In genomic region chr11:101454702-101455101, GRCm38 (mm10) we compare ENCODE assay signal across 14 mouse cellular contexts. TPM values are rescaled to one million over a fixed set of nuclear protein-coding genes. Genes with fewer than 3 reads are reported as not detected.
A peak's percentile ranks its signal among the peaks of the same experiment; 100 is the strongest.
DNase-seq lines count a peak whose midpoint lies in the region; ATAC-seq and TF ChIP-seq lines count a peak whose summit lies in the region.
"Had no signal": no experiment of that assay in that cellular context is flagged by ENCODE, and none has a peak within 500 bp of the region (broad histone marks: within the 10 kb centered on the region; RNA-seq: fewer than 3 reads in every experiment).

No protein-coding gene starts in this region.

- H3K9me3 ChIP-seq in embryonic facial prominence, embryonic 11.5 days (replicated peaks; ENCODE audit: control insufficient read depth, low read length), result no peaks in the 10 kb centered on the region
- H3K9me3 ChIP-seq in embryonic facial prominence, embryonic 10.5 days, result no peaks in the 10 kb centered on the region
- no peaks in the 10 kb centered on the region for H3K9me3 ChIP-seq in lung, embryonic 16.5 days (ENCODE audit: control insufficient read depth, low read length)
- no peaks in the 10 kb centered on the region for H3K9me3 ChIP-seq in lung, postnatal 0 days (ENCODE audit: low read length)
- no peaks in the 10 kb centered on the region for H3K9me3 ChIP-seq in embryonic facial prominence, embryonic 15.5 days (replicated peaks)
- no peaks in the 10 kb centered on the region for H3K9me3 ChIP-seq in hindbrain, postnatal 0 days (ENCODE audit: low read length)
- H3K9me3 ChIP-seq: heart, embryonic 10.5 days; liver, embryonic 12.5 days; neural tube, embryonic 12.5 days had no signal

- no peak for DNase-seq in embryonic facial prominence, embryonic 11.5 days (ENCODE audit: low spot score)
- no peak for DNase-seq in embryonic facial prominence, embryonic 10.5 days (ENCODE audit: low spot score)
- no peak for DNase-seq in lung, postnatal 0 days (ENCODE audit: low spot score)
- DNase-seq in hindbrain, postnatal 0 days (ENCODE audit: low spot score), result peak; percentile 64
- no peak for DNase-seq in layer of hippocampus, postnatal 36 days
- DNase-seq: adrenal gland, adult 2 months; thymus, adult 2 months had no signal

- no peak overlapping the region for H3K4me2 ChIP-seq in embryonic facial prominence, embryonic 11.5 days (ENCODE audit: low read depth, low read length)
- no peak overlapping the region for H3K4me2 ChIP-seq in lung, embryonic 16.5 days (ENCODE audit: low read depth, low read length)
- no peak overlapping the region for H3K4me2 ChIP-seq in lung, postnatal 0 days (replicated peaks; ENCODE audit: low read depth, low read length)
- no peak overlapping the region for H3K4me2 ChIP-seq in embryonic facial prominence, embryonic 15.5 days (replicated peaks)
- no peak overlapping the region for H3K4me2 ChIP-seq in hindbrain, postnatal 0 days (ENCODE audit: low read depth, low read length)
- H3K4me2 ChIP-seq: liver, embryonic 12.5 days; neural tube, embryonic 12.5 days had no signal

- H3K27ac ChIP-seq in embryonic facial prominence, embryonic 11.5 days (replicated peaks; ENCODE audit: low read depth, low read length), result no peak overlapping the region
- H3K27ac ChIP-seq in embryonic facial prominence, embryonic 10.5 days (replicated peaks), result no peak overlapping the region
- H3K27ac ChIP-seq in lung, embryonic 16.5 days (ENCODE audit: low read length), result peak overlapping the region; percentile 10; the same call in 1 of the 2 replicates
- no peak overlapping the region for H3K27ac ChIP-seq in lung, postnatal 0 days (ENCODE audit: low read length)
- H3K27ac ChIP-seq in embryonic facial prominence, embryonic 15.5 days (replicated peaks), result peak overlapping the region; percentile 51; the same call in 1 of the 2 replicates
- H3K27ac ChIP-seq in hindbrain, postnatal 0 days, result peak overlapping the region; percentile 51
- H3K27ac ChIP-seq: heart, embryonic 10.5 days; liver, embryonic 12.5 days; neural tube, embryonic 12.5 days had no signal

- H3K36me3 ChIP-seq in embryonic facial prominence, embryonic 11.5 days (replicated peaks; ENCODE audit: control insufficient read depth, insufficient read depth, low read depth, low read length), result no peaks in the 10 kb centered on the region
- peaks cover 14% of the 10 kb centered on the region for H3K36me3 ChIP-seq in embryonic facial prominence, embryonic 10.5 days (replicated peaks)
- 0 out of 2 replicates have a peak, but pooled peaks cover 2% of the 10 kb centered on the region for H3K36me3 ChIP-seq in lung, embryonic 16.5 days (ENCODE audit: control insufficient read depth, insufficient read depth, low read length)
- peaks cover 3% of the 10 kb centered on the region; the same call in 1 of the 2 replicates for H3K36me3 ChIP-seq in lung, postnatal 0 days (ENCODE audit: insufficient read depth, low read length)
- peaks cover 21% of the 10 kb centered on the region; the same call in 1 of the 2 replicates for H3K36me3 ChIP-seq in embryonic facial prominence, embryonic 15.5 days
- peaks cover 28% of the 10 kb centered on the region for H3K36me3 ChIP-seq in hindbrain, postnatal 0 days (ENCODE audit: insufficient read depth, low read length)

- no peak for ATAC-seq in embryonic facial prominence, embryonic 11.5 days (replicated peaks; ENCODE audit: insufficient number of reproducible peaks, low FRiP score, low TSS enrichment, low read depth)
- ATAC-seq in lung, embryonic 16.5 days (ENCODE audit: low read depth), result no peak
- no peak for ATAC-seq in lung, postnatal 0 days
- ATAC-seq in embryonic facial prominence, embryonic 15.5 days (ENCODE audit: insufficient number of reproducible peaks, low FRiP score, low TSS enrichment, low read depth), result no peak
- ATAC-seq in hindbrain, postnatal 0 days, result peak; percentile 65
- ATAC-seq in megakaryocyte, adult 5-6 weeks (ENCODE audit: poor library complexity, severe bottlenecking), result no peak
- ATAC-seq: liver, embryonic 12.5 days had no signal

- H3K27me3 ChIP-seq in embryonic facial prominence, embryonic 11.5 days (ENCODE audit: control insufficient read depth, insufficient read depth, low read length), result no peaks in the 10 kb centered on the region
- no peaks in the 10 kb centered on the region for H3K27me3 ChIP-seq in embryonic facial prominence, embryonic 10.5 days (replicated peaks; ENCODE audit: low read depth, poor library complexity, severe bottlenecking)
- no peaks in the 10 kb centered on the region for H3K27me3 ChIP-seq in lung, embryonic 16.5 days (ENCODE audit: control insufficient read depth, insufficient read depth, low read depth, low read length)
- no peaks in the 10 kb centered on the region for H3K27me3 ChIP-seq in lung, postnatal 0 days (replicated peaks; ENCODE audit: insufficient read depth, low read length)
- no peaks in the 10 kb centered on the region for H3K27me3 ChIP-seq in embryonic facial prominence, embryonic 15.5 days
- no peaks in the 10 kb centered on the region for H3K27me3 ChIP-seq in hindbrain, postnatal 0 days (ENCODE audit: insufficient read depth, low read length)
- H3K27me3 ChIP-seq: liver, embryonic 12.5 days; neural tube, embryonic 12.5 days had no signal

- peaks cover 2% of the 10 kb centered on the region; the same call in 1 of the 2 replicates for H3K4me1 ChIP-seq in embryonic facial prominence, embryonic 11.5 days (ENCODE audit: control insufficient read depth, insufficient read depth, low read length)
- H3K4me1 ChIP-seq in embryonic facial prominence, embryonic 10.5 days, result peaks cover 32% of the 10 kb centered on the region
- peaks cover 4% of the 10 kb centered on the region; the same call in 1 of the 2 replicates for H3K4me1 ChIP-seq in lung, embryonic 16.5 days (replicated peaks; ENCODE audit: control insufficient read depth, insufficient read depth, low read length)
- H3K4me1 ChIP-seq in lung, postnatal 0 days (ENCODE audit: insufficient read depth, low read depth, low read length), result 0 out of 2 replicates have a peak, but pooled peaks cover 4% of the 10 kb centered on the region
- peaks cover 13% of the 10 kb centered on the region; the same call in 1 of the 2 replicates for H3K4me1 ChIP-seq in embryonic facial prominence, embryonic 15.5 days
- H3K4me1 ChIP-seq in hindbrain, postnatal 0 days (ENCODE audit: insufficient read depth, low read length), result 0 out of 2 replicates have a peak, but pooled peaks cover 4% of the 10 kb centered on the region

- TF ChIP-seq CTCF in lung, postnatal 0 days (IDR thresholded peaks at IDR 0.05), result no peak
- no peak for TF ChIP-seq CTCF in hindbrain, postnatal 0 days (IDR thresholded peaks at IDR 0.05; ENCODE audit: low read depth)

- H3K9ac ChIP-seq in embryonic facial prominence, embryonic 11.5 days (replicated peaks; ENCODE audit: low read length), result 0 out of 2 replicates have a peak overlapping the region, but pooled peaks have one; percentile 29
- no peak overlapping the region for H3K9ac ChIP-seq in lung, embryonic 16.5 days (ENCODE audit: low read length)
- H3K9ac ChIP-seq in lung, postnatal 0 days (replicated peaks; ENCODE audit: low read depth), result no peak overlapping the region
- no peak overlapping the region for H3K9ac ChIP-seq in embryonic facial prominence, embryonic 15.5 days
- H3K9ac ChIP-seq in hindbrain, postnatal 0 days (replicated peaks; ENCODE audit: low read length), result no peak overlapping the region
- H3K9ac ChIP-seq: liver, embryonic 12.5 days; neural tube, embryonic 12.5 days had no signal

- WGBS in embryonic facial prominence, embryonic 11.5 days, result 27% methylated on average over 6 of the region's 6 CpGs
- 33% methylated on average over 6 of the region's 6 CpGs for WGBS in embryonic facial prominence, embryonic 10.5 days
- 63% methylated on average over 6 of the region's 6 CpGs for WGBS in lung, embryonic 16.5 days
- WGBS in lung, postnatal 0 days, result 56% methylated on average over 6 of the region's 6 CpGs
- WGBS in embryonic facial prominence, embryonic 15.5 days, result 23% methylated on average over 6 of the region's 6 CpGs
- WGBS in hindbrain, postnatal 0 days, result 18% methylated on average over 6 of the region's 6 CpGs

- TF ChIP-seq EP300 in lung, postnatal 0 days (IDR thresholded peaks at IDR 0.05), result no peak

- no peak overlapping the region for H3K4me3 ChIP-seq in embryonic facial prominence, embryonic 11.5 days (ENCODE audit: low read depth, low read length)
- H3K4me3 ChIP-seq in embryonic facial prominence, embryonic 10.5 days, result no peak overlapping the region
- H3K4me3 ChIP-seq in lung, embryonic 16.5 days (ENCODE audit: low read length), result no peak overlapping the region
- H3K4me3 ChIP-seq in lung, postnatal 0 days (ENCODE audit: low read depth, low read length), result no peak overlapping the region
- no peak overlapping the region for H3K4me3 ChIP-seq in embryonic facial prominence, embryonic 15.5 days (replicated peaks)
- H3K4me3 ChIP-seq in hindbrain, postnatal 0 days (ENCODE audit: low read length), result no peak overlapping the region
- H3K4me3 ChIP-seq: heart, embryonic 10.5 days; liver, embryonic 12.5 days; neural tube, embryonic 12.5 days had no signal

RNA-seq across cellular contexts. Expression of gene Ifi35, which starts 6.5 kb away (rescaled TPM):
- polyA plus RNA-seq in embryonic facial prominence, embryonic 11.5 days (2014; fragmentation: Nextera tagmentation; extraction: Ambion mirVana), result 2.4 and 2.7 TPM in 2 replicates
- polyA plus RNA-seq in embryonic facial prominence, embryonic 10.5 days (2016; fragmentation: Nextera tagmentation; extraction: Ambion mirVana), result 2.1 and 3.1 TPM in 2 replicates
- 27.3 and 29.1 TPM in 2 replicates for polyA plus RNA-seq in lung, embryonic 16.5 days (2015; fragmentation: Nextera tagmentation; extraction: Ambion mirVana)
- 48.1 and 50.6 TPM in 2 replicates for polyA plus RNA-seq in lung, postnatal 0 days (2015; fragmentation: Nextera tagmentation; extraction: Ambion mirVana)
- 17.8 and 21.6 TPM in 2 replicates for polyA plus RNA-seq in embryonic facial prominence, embryonic 15.5 days (2015; fragmentation: Nextera tagmentation; extraction: Ambion mirVana)
- total RNA-seq in hindbrain, postnatal 0 days (2014; rRNA removed), result 3.9 and 4.2 TPM in 2 replicates
- polyA plus RNA-seq in hindbrain, postnatal 0 days (2015; fragmentation: Nextera tagmentation; extraction: Ambion mirVana), result 5.3 and 5.8 TPM in 2 replicates
- 60.6 and 62.4 TPM in 2 replicates for total RNA-seq in megakaryocyte, adult 5-6 weeks (2015)
- 47.3 and 56.5 TPM in 2 replicates for total RNA-seq in megakaryocyte, adult 5-6 weeks (2017)
- total RNA-seq in layer of hippocampus, postnatal 36 days (2021), result 1 to 10 TPM; 2.5 to 3.1 TPM

RNA-seq across cellular contexts. Expression of gene Rnd2, which starts 10.1 kb away (rescaled TPM):
- 9.4 and 10.2 TPM in 2 replicates for polyA plus RNA-seq in embryonic facial prominence, embryonic 11.5 days (2014; fragmentation: Nextera tagmentation; extraction: Ambion mirVana)
- 16.5 and 31.6 TPM in 2 replicates for polyA plus RNA-seq in embryonic facial prominence, embryonic 10.5 days (2016; fragmentation: Nextera tagmentation; extraction: Ambion mirVana)
- polyA plus RNA-seq in lung, embryonic 16.5 days (2015; fragmentation: Nextera tagmentation; extraction: Ambion mirVana), result 6.7 and 7.6 TPM in 2 replicates
- 7.5 and 9.4 TPM in 2 replicates for polyA plus RNA-seq in lung, postnatal 0 days (2015; fragmentation: Nextera tagmentation; extraction: Ambion mirVana)
- polyA plus RNA-seq in embryonic facial prominence, embryonic 15.5 days (2015; fragmentation: Nextera tagmentation; extraction: Ambion mirVana), result 12.1 and 13.5 TPM in 2 replicates
- 103 and 140 TPM in 2 replicates for total RNA-seq in hindbrain, postnatal 0 days (2014; rRNA removed)
- 143 and 154 TPM in 2 replicates for polyA plus RNA-seq in hindbrain, postnatal 0 days (2015; fragmentation: Nextera tagmentation; extraction: Ambion mirVana)
- total RNA-seq in megakaryocyte, adult 5-6 weeks (2015), result 0.13 and 0.16 TPM in 2 replicates
- total RNA-seq in megakaryocyte, adult 5-6 weeks (2017), result 0.20 TPM in 1 of 2 replicates, not detected in the other
- total RNA-seq in layer of hippocampus, postnatal 36 days (2021), result 100 to 1,000 TPM; 123 TPM

RNA-seq across cellular contexts. Expression of gene Vat1, which starts 11.3 kb away (rescaled TPM):
- polyA plus RNA-seq in embryonic facial prominence, embryonic 11.5 days (2014; fragmentation: Nextera tagmentation; extraction: Ambion mirVana), result 20.9 and 24.6 TPM in 2 replicates
- 21.3 and 29.6 TPM in 2 replicates for polyA plus RNA-seq in embryonic facial prominence, embryonic 10.5 days (2016; fragmentation: Nextera tagmentation; extraction: Ambion mirVana)
- polyA plus RNA-seq in lung, embryonic 16.5 days (2015; fragmentation: Nextera tagmentation; extraction: Ambion mirVana), result 50.2 and 52.0 TPM in 2 replicates
- polyA plus RNA-seq in lung, postnatal 0 days (2015; fragmentation: Nextera tagmentation; extraction: Ambion mirVana), result 76.4 and 88.1 TPM in 2 replicates
- 59.3 and 61.8 TPM in 2 replicates for polyA plus RNA-seq in embryonic facial prominence, embryonic 15.5 days (2015; fragmentation: Nextera tagmentation; extraction: Ambion mirVana)
- total RNA-seq in hindbrain, postnatal 0 days (2014; rRNA removed), result 290 and 295 TPM in 2 replicates
- 106 and 114 TPM in 2 replicates for polyA plus RNA-seq in hindbrain, postnatal 0 days (2015; fragmentation: Nextera tagmentation; extraction: Ambion mirVana)
- 7.3 and 10.8 TPM in 2 replicates for total RNA-seq in megakaryocyte, adult 5-6 weeks (2015)
- total RNA-seq in megakaryocyte, adult 5-6 weeks (2017), result 3.4 and 5.2 TPM in 2 replicates
- 10 to 100 TPM; 28.0 to 28.2 TPM for total RNA-seq in layer of hippocampus, postnatal 36 days (2021)

RNA-seq across cellular contexts. Expression of gene Rpl27, which starts 12.6 kb away (rescaled TPM):
- polyA plus RNA-seq in embryonic facial prominence, embryonic 11.5 days (2014; fragmentation: Nextera tagmentation; extraction: Ambion mirVana), result 432 and 435 TPM in 2 replicates
- 469 and 481 TPM in 2 replicates for polyA plus RNA-seq in embryonic facial prominence, embryonic 10.5 days (2016; fragmentation: Nextera tagmentation; extraction: Ambion mirVana)
- polyA plus RNA-seq in lung, embryonic 16.5 days (2015; fragmentation: Nextera tagmentation; extraction: Ambion mirVana), result 273 and 291 TPM in 2 replicates
- 221 and 251 TPM in 2 replicates for polyA plus RNA-seq in lung, postnatal 0 days (2015; fragmentation: Nextera tagmentation; extraction: Ambion mirVana)
- 306 and 328 TPM in 2 replicates for polyA plus RNA-seq in embryonic facial prominence, embryonic 15.5 days (2015; fragmentation: Nextera tagmentation; extraction: Ambion mirVana)
- total RNA-seq in hindbrain, postnatal 0 days (2014; rRNA removed), result 535 and 538 TPM in 2 replicates
- polyA plus RNA-seq in hindbrain, postnatal 0 days (2015; fragmentation: Nextera tagmentation; extraction: Ambion mirVana), result 276 and 282 TPM in 2 replicates
- total RNA-seq in megakaryocyte, adult 5-6 weeks (2015), result 334 and 336 TPM in 2 replicates
- total RNA-seq in megakaryocyte, adult 5-6 weeks (2017), result 2,102 and 2,594 TPM in 2 replicates
- total RNA-seq in layer of hippocampus, postnatal 36 days (2021), result 10 to 100 TPM; 28.5 to 39.7 TPM

RNA-seq across cellular contexts. Expression of gene Ptges3l, which starts 29.6 kb away (rescaled TPM):
- polyA plus RNA-seq in embryonic facial prominence, embryonic 11.5 days (2014; fragmentation: Nextera tagmentation; extraction: Ambion mirVana), result 3.5 and 3.9 TPM in 2 replicates
- polyA plus RNA-seq in embryonic facial prominence, embryonic 10.5 days (2016; fragmentation: Nextera tagmentation; extraction: Ambion mirVana), result 3.9 and 4.7 TPM in 2 replicates
- polyA plus RNA-seq in lung, embryonic 16.5 days (2015; fragmentation: Nextera tagmentation; extraction: Ambion mirVana), result 12.5 and 13.9 TPM in 2 replicates
- 6.5 and 7.3 TPM in 2 replicates for polyA plus RNA-seq in lung, postnatal 0 days (2015; fragmentation: Nextera tagmentation; extraction: Ambion mirVana)
- polyA plus RNA-seq in embryonic facial prominence, embryonic 15.5 days (2015; fragmentation: Nextera tagmentation; extraction: Ambion mirVana), result 19.8 and 22.1 TPM in 2 replicates
- 0.31 and 0.58 TPM in 2 replicates for total RNA-seq in hindbrain, postnatal 0 days (2014; rRNA removed)
- 3.8 and 4.6 TPM in 2 replicates for polyA plus RNA-seq in hindbrain, postnatal 0 days (2015; fragmentation: Nextera tagmentation; extraction: Ambion mirVana)
- total RNA-seq in megakaryocyte, adult 5-6 weeks (2015), result 0.43 and 2.5 TPM in 2 replicates
- 0.66 TPM in 1 of 2 replicates, not detected in the other for total RNA-seq in megakaryocyte, adult 5-6 weeks (2017)
- 1 to 10 TPM; 1.7 to 2.0 TPM for total RNA-seq in layer of hippocampus, postnatal 36 days (2021)
- total RNA-seq: common myeloid progenitor, adult 5-6 weeks had no signal

Comparison
In these comparisons a context has a peak if more than half of its experiments do, and no peak if none do; other contexts are left out.
1. H3K27ac ChIP-seq: peak in lung, embryonic 16.5 days (single experiment), embryonic facial prominence, embryonic 15.5 days (single experiment) and hindbrain, postnatal 0 days (single experiment); none in embryonic facial prominence, embryonic 11.5 days (single experiment), embryonic facial prominence, embryonic 10.5 days (single experiment) and lung, postnatal 0 days (single experiment).